Mouse (Mus musculus): Measurements from ENCODE around the gene Bbs9. TPM values are rescaled to one million over a fixed set of nuclear protein-coding genes. Genes with fewer than 3 reads are reported as not detected.
A peak's percentile ranks its signal among the peaks of the same experiment; 100 is the strongest.

Bbs9 gene
- total RNA-seq, 2 experiments from 2014 or later = 5.0 to 5.3 TPM

DNA sequence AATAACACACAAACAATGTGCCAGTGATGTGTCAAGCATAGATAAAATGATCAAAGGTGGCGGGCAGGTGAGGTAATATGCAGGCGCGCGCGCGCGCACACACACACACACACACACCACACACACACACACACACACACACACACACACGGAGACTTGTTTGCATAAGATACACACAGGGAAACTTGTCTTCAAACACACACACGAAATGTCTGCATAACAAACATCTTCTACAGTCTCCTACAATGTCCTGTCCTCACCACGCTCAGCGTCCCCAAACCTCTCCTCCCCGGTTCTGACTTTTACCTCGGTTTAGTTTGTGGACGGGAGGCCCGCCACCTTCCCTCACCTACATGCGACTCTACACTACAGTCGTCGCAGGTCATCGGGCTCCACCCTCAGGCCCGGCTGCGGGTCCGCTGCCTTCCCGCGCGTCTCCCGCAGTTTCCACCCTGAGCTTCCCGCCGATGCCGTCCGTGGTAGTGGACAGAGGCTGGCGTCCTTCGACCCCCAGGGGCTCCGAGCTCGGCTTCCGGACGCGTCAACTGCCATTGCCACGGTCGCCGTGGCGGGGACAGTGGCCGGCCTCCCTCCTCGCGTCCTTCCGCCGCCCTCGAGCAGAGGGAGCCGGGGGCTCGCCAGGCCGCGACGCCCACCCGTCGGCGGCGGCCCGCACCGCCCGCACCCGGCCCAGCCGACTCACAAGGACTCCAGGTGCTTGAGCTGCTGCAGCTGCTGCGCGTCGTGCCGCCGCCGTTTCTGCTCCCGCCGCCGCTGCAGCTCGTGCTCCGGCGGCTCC is 7.9 kb upstream of the Bbs9 start:
- peak; percentile 78 for ATAC-seq (replicated peaks; ENCODE audit: low FRiP score, poor library complexity, severe bottlenecking)

DNA sequence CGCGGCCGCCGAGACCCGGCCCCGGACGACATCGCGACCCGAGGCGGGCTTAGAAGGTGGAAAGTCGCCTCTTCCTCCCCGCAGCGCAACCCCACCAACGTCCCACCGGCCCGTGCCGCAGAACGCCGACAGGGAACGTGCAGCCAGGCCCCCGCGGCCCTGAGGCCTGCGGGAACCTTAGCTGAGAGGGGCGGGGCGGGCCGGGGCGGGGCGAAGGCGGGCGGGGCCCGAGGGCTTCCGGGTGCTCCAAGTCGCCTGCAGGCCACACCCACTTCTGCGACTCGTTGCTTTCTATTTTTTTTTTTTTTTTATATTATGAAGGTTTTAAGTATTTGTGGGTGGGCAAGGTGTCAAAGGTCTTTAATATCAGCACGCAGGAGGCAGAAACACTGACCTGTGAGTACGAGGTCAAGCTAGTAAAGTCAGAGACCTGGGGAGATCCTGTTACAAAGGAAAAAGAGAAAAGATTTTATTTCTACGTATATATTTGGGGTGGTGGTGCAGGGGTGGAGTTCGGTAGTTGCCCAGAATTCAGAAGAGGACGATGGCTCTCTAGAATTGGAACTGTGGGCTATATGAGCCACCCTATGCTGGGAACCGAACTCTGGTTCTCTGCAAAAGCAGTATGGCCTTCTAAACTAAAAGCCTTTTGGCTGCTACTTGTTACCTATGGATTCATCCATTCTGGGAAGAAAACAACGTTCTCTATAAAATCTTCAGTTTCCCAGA is 7.2 kb upstream of the Bbs9 start:
- ATAC-seq (replicated peaks; ENCODE audit: low FRiP score, poor library complexity, severe bottlenecking) = peak; percentile 87

DNA sequence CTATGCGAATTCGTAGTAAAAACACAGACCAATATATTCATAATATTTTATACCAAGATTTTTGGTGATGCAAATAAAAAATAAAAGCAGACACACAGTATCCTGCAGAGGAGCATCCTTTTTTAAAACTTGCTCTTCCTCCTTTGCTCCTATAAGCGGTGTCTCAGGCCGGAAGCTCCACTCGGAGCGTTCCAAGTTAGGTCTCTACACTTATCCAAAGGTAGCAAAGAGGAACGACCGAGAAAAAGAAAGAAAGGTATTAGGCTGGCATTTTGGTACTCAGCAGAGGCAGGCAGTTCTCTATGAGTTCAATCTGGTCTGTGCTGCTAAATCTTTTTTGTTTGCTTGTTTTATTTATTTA is 6.6 kb upstream of the Bbs9 start:
- ATAC-seq (replicated peaks; ENCODE audit: low FRiP score, poor library complexity, severe bottlenecking) = no peak

DNA sequence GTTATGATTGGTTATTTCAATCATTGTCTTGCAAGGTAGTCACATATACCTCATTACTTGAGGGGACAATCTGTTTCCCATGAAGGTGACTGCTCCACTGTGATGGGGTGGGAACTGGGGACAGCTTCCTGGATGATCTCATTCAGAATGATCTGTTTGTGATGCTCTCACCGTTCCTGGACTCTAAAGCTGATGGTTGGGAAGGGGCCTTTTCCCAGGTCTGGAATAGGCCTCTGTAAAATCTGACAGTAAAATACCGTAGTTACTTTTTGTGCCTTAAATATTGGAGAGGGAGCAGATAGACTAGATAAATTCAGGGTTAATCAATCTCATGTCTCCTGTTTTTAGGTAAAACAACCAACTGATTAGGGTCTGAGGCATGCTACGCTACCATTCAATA is 5.9 kb upstream of the Bbs9 start, which contains the start of gene Rp9:
Gene Rp9 (minus strand): TSS at position 101 of the 400 bp plus-strand sequence.
- no peak for ATAC-seq (replicated peaks; ENCODE audit: low FRiP score, poor library complexity, severe bottlenecking)

DNA sequence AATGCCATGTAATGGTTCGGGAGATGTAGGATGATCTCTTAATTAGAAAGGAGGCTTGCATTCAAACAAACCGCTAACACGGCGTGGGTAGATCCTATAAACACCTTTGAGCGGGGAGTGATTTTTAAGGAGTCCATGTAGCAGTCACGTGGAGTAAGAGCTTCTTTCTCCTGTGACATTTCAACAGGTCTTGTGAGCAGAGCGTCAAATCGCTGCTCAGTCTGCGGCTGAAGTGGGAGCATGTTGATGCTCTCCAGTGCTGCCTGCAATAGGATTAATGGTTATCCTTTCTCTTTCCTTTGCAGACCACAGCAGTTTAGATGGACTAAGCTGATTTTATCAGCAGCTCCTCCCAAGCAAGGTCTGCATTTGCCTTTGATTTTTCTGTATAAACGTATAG is 750 bp downstream of the Bbs9 start:
- ATAC-seq (replicated peaks; ENCODE audit: low FRiP score, poor library complexity, severe bottlenecking) = 0 out of 2 replicates have a peak, but pooled peaks have one; percentile 29

DNA sequence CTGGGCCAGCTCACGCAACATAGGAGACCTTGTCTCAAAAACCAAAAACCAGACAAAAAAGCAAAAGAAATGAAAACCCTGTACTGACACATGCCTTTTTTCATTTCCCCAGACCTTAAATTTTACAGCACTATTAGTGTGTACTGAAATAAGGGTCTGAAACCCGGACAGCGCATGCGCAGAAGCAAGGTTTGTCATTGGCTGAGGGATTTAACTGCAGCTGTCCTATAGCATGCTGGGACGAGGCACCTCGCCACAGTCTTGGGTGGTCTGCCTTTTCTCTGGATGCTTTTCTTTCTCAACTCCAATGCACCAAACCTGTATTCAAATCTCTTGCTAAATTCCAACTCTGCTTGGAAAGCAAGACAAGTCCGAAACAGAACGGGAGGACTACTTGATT is 3.4 kb downstream of the Bbs9 start:
- no peak for ATAC-seq (replicated peaks; ENCODE audit: low FRiP score, poor library complexity, severe bottlenecking)

DNA sequence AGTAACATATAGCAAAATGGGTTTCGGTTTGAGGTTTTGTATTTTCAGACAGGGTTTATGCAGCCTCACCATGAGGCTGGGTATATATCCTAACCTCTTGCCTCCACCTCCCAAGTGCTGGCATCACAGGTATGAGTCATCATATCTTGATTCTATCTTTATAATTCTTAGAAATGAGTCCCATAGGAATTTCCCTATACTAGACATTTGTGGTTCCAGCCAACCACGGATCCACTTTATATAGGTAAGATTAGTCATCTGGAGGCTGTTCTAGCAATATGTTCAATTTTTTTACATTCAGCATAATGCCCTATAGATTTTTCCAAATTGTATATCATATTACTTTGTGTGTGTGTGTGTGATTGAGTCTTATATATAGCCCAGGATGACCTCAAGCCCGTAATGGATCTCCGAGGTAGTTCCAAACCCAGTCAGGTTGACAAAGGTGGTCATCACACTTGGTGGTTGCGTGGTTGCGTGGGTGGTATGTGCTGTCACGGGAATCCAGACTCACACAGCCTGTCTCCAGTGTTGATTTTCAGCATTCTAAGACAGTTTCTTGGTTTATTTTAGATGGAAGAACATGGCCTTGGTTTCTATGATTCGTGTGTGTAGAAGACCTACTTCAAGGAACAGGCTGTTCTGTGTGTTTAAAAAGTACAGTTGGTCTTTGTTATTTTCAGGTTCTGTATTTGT is 8.5 kb downstream of the Bbs9 start:
- ATAC-seq (replicated peaks; ENCODE audit: low FRiP score, poor library complexity, severe bottlenecking) = no peak

DNA sequence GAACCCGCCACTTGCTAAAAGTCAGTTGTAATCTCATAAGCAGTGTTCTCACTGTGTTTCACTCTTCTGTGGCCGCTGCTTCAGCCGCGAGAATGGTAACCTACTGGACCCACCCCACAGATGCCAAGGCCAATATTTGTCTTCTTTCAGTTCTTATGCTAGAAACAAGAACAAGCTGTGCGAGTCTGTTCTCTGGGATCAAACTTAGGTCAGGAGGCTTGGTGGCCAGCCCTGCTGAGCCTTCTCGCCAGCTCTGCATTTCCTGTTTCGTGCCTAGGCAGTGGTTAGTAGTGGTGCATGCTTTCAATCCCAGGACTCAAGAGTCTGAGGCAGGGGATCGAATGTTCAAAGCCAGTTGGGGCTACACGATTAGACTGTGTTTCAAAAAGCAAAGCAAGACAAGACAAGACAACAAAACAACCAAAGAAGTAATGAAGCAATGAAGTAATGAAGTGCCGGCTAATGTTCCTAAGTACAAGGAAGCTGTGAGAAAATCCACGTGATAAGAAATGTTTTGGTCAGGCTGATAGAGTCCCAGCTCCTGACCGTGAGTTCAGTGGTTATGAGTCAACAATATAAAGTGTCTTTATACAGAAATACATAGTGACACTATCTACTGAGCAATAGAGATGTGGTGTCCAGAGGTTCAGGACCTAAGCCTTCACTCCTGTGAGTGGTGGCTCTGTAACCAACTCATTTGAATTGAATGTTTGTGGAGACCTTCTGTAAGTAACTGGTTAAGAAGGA is 9.2 kb downstream of the Bbs9 start:
- no peak for ATAC-seq (replicated peaks; ENCODE audit: low FRiP score, poor library complexity, severe bottlenecking)

DNA sequence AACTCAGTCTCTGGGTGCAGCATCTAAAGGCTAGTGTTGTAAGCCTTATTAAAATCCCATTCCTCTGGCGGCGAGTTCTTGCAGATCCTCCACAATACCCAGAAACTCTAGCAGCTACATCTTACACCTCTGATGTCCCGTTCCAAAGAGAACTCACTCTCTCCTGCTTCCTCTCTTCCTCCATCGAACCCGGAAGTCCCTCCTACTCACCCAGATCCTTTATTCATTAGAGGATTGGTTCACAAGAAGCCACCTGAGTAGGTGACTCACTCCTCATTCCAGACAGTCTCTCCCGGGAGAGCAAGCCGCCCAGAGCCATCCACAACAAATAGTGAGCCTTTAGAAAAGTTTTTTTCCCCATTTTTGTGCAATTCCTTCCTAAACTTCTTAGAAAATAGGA is 10.7 kb downstream of the Bbs9 start:
- ATAC-seq (replicated peaks; ENCODE audit: low FRiP score, poor library complexity, severe bottlenecking) = no peak

DNA sequence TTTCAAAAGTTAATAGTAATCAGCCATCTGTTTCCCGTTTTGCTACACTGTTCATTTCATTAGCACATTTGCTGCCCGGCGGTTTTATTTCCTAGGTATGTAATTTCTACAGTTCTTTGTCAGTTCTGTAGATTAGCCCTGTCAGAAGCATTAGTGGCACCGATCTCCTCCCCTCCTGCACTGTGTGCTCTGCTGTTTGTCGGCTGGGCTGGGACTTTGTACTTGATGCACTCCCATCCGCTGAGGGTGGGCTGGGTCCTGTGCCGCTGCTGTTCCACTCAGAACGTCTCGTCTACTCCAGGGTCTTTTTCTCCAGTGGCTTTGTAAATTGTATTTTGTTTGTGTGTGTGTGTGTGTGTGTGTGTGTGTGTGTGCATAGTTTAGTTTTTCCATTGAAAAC is 13.4 kb downstream of the Bbs9 start:
- ATAC-seq (replicated peaks; ENCODE audit: low FRiP score, poor library complexity, severe bottlenecking) = no peak

DNA sequence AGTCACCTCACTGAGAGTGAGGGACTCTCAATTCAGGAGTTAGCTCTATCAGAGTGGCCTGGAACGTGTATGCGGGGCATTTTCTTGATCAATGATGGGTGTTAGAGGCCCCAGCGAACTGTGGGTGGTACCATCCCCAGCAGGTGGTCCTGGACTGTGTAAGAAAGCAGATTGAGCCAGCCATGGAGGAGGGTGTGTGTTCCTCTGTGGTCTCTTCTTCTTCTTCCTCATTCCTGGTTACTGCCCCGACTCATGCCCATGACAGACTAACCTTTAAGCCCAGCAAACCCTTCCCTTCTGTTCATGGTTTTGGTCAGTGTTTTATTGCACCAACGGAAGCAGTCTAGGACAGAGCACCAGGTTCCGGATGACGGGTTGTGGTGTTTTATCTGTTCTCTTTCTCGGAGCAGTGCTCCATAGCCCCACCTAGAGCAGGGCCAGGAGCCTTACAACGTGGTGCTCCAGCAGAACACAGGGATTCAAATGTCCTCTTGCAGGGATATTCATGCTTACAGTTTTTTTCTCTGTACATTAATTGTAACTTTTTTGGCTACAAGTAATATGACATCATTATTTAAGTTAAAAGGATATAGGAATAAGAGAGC is 18.8 kb downstream of the Bbs9 start:
- ATAC-seq (replicated peaks; ENCODE audit: low FRiP score, poor library complexity, severe bottlenecking) = no peak

DNA sequence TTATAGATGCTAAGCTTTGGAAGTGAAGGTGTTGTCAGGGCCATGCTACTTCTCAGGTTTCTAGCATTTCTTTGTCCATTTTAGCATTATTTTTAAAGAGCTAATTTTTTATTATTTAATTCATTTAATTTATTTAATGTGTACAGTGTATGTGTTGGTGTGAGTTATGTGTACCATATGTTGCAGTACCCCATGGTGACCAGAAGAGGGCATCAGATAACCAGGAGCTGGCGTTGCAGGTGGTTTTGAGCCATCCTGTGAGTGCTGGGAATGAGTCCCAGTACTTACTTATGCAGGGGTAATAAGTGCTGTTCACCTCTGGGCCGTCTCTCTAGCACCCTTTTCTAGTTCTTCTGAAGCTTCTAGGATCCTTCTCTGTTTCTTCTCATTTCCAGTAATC is 19.6 kb downstream of the Bbs9 start:
- ATAC-seq (replicated peaks; ENCODE audit: low FRiP score, poor library complexity, severe bottlenecking) = 0 out of 2 replicates have a peak, but pooled peaks have one; percentile 61

DNA sequence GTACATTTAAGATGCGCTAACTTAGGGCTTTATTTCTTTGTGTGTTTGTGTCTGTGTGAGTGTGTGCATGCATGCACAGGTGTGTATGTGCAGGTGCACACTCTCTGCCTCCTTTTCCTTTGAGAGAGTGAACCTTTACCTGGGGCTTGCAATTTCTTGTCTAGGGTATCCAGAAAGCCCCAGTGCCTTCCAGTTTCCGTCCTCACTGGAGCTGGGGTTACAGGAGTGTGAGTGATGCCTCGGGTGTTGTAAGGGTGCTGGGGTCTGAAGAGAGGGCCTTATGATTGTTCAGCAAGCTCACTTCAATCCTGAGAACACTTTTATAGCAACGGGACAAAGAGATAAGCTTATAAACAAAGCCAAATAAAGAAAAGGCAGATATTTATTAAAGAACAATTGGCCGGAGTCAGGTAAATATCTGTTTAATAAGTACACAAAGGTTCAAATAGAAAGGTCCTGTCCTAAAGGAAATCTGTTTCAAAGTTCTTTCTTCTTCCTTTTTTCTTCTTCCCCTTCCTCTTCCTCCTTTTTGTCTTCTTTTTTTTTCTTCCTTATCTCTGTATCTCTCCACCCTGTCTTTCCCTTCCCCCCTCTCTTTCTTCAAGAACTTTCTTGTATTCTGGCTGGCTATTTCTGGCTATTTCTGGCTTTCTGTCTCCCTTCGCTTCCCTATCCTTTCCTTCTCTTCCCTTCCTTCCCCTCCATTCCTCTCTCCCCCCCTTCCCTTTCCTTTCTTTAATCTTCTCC is 21.7 kb downstream of the Bbs9 start:
- no peak for ATAC-seq (replicated peaks; ENCODE audit: low FRiP score, poor library complexity, severe bottlenecking)

DNA sequence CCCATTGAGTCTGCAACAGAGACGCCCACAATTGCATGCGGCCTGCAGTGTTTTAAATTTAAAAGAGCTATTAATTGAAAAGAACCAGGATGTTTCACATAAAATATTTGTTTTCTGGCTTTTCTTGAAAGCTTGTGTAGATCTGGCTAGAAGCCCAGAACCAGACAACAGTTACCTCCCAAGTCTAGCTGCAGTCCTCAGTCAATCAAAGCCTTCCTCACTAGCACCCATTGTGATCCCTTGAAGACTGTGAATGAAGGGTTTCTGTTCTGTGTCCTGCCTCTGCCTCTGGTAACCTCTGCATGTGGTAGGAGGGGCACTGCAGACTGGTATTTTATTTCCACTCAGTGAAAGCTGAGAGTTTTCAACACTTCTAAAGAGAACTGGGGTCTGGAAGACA is 27.5 kb downstream of the Bbs9 start:
- ATAC-seq (replicated peaks; ENCODE audit: low FRiP score, poor library complexity, severe bottlenecking) = no peak

DNA sequence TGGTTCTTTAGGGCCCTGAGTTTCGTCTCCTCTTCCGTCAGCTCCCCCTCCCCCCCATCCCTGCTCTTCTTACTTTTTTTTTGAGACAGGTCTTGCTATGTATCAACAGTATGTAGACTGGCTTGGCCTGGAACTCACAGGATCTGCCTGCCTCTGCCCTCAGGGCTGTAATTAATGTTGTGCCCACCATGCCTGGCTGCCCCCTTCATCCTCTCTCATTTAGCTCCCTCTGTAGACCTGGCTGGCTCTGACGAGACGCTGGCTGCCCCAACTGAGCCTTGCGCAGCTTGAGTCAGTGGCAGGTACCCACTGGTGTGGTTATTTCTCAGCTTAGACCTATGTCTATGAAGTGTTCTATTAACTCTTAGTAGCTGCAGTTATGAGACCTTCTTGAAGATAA is 28.1 kb downstream of the Bbs9 start:
- ATAC-seq (replicated peaks; ENCODE audit: low FRiP score, poor library complexity, severe bottlenecking) = no peak

DNA sequence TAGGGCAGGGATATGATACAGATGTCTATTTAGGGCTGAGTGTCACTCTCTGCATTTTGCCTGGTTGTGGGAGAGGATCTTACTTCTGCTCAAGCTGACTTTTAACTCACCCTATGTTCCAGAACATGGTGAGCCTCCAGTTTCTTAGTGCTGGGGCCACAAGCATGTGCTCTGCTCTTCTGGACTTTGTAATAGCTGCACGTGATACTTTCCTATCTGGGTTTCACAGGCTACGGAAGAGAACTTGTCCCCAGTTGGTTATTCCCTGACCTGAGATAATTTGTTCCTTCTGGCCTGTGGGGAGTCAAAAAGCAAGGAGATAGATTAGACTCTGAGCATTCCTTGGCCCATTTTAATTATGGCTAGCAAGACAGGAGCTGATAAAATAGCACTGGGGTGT is 30.1 kb downstream of the Bbs9 start:
- no peak for ATAC-seq (replicated peaks; ENCODE audit: low FRiP score, poor library complexity, severe bottlenecking)

DNA sequence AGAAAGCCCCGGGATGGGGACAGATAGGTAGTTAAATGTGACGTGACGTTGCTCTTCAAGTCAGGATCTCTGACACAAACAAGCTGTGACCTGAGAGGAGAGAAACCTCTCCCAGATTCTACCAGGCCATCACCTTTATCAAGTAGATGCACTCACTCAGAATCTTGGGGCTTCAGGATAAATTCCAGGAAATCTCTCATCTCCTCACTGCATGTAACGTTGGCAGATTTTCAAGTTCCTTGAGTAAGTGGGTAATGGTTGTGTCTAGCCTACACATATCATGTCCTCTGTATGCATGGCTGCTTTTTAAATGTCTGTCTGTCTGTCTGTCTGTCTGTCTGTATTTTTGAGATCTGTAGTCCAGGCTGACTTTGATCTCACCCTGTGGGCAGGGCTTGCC is 39.6 kb downstream of the Bbs9 start:
- no peak for ATAC-seq (replicated peaks; ENCODE audit: low FRiP score, poor library complexity, severe bottlenecking)

DNA sequence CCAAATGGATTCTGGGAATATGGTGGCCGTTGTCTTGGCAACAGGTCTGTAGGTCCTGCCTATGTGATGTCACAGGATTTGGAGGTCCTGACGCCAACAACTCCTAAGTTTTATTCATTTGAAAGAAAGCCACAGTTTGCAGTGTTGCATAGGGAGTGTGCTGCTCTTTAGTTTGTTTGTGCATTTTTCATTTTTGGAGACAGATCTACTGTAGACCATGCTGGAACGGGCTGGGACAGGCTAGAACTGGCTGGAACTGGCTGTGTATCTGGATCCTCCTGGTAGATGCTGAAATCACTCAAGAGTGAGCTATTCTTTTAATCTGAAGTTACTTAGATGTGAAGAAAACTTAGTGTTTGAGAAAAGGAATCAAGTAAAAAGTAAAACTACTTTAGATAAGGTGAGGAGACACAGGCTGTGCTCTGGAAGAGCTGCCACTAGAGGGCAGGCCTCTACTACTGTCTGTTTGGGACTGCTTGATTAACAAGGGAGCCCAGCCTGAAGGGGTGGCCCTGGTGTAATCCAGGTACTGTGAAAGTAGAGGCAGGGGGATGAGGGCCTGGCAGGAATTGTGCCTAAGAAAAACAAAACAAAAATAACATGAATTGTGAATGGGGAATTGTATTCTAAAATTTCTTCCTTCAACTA is 43.0 kb downstream of the Bbs9 start:
- peak; percentile 57; the same call in 1 of the 2 replicates for ATAC-seq (replicated peaks; ENCODE audit: low FRiP score, poor library complexity, severe bottlenecking)

DNA sequence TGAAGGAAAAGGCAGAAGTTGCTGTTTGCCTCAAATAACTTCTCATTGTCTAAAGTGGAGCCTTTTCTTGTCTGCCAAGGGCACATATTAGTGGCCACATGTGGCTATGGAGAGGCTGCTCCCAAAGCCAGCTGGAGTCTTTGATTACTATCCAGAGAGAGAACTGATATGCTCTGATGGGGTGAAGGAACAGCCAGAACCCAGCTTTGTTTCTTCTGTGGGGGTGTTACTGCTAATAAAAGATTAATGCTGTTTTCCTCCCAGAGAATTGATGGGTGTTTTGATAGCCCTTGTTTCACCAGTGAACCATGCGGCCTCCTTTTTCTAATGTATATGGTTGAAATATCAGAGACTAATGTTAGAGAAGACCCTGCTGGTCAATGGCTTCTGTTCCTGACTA is 47.9 kb downstream of the Bbs9 start:
- no peak for ATAC-seq (replicated peaks; ENCODE audit: low FRiP score, poor library complexity, severe bottlenecking)

Measured in erythroblast, adult 5-6 weeks (primary cell).